Mouse (Mus musculus) kidney, adult 2 months (tissue): ENCODE measurements around the gene Prkd3.

Experiments
- CTCF ChIP-seq: fragments of 200-500 bp; conservative IDR thresholded peaks from 2 replicates; pipeline ENCODE4 v1.5.1; 2011; ENCODE audit warnings: low read depth, mild to moderate bottlenecking, control low read depth, low read length, moderate library complexity, mixed read lengths; ENCODE audit not compliant: insufficient read depth, insufficient read length
- POLR2A ChIP-seq: fragments of 200-500 bp; IDR thresholded peaks from one replicate; pipeline ENCODE4 v1.6.1; 2011; ENCODE audit warnings: low read depth, low read length, control low read depth

- no peak for TF ChIP-seq CTCF
- TF ChIP-seq POLR2A, result no peak
Measured at GRCm38 (mm10) chr17:79051606-79052005, 31.0 kb upstream of the Prkd3 start, which contains the start of gene Qpct.
